Mouse (Mus musculus) heart, postnatal 10 days (tissue): ENCODE data around the gene Kcne1. TPM values are rescaled to one million over a fixed set of nuclear protein-coding genes. Genes with fewer than 3 reads are reported as not detected.

Experiments
- DNase-seq, 2 experiments: peaks; one replicate each; pipeline ENCODE4 v3.0.0; 2021
- intact Hi-C: fragments of 180-260 bp; cut with DNase I; formaldehyde crosslinking; loops from one replicate; pipeline ENCODE4 v1.15.1; 2025
- total RNA-seq, 2 experiments: library from RNA; stranded (reverse); gene quantifications; 2 replicates each; pipeline ENCODE4 v1.2.3; 2021

The Kcne1 gene
- total RNA-seq, 2 experiments from 2014 or later = 415 to 442 TPM

DNA sequence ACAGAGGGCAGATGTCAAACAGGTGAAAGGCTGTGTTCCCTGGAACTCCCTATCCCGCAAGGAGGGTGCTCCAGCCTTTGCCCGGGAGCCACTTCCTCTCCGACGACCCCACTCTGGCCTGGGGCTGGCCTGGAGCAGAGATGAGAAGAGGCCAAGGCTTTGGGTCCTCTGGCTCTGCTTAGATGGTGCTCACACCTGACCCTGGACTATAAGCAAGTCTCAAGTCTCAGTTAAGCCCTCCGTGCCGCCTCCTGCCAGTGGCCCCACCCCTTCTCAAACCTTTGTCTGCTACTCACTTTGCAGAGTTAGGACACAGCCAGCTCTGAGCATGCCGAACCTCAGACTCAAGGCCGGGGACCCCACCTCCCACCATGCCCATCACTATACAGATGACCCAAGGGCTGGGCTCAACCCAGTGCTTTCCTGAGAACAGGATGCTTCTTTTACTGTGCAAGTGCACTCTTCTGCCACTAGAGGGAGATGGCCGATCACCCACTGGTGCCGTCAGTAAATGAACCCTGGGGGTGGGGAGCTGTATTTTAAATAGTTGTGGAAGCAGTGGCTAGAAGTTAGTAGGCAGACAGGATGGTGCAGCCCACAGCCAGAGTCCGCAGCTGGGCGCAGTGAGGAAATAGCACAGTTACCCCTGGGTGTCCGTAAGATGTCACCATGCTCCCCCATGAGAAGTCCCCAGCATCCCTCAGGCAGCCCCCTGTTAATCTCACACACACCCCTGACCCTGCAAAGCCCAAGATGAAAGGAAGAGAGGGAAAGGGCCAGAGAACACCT, 45.1 kb downstream of the Kcne1 start:
- intact Hi-C loops = loop anchor here (1.0 kb wide), 2 partner anchors 22 to 143 kb away; no protein-coding TSS in a partner anchor
- DNase-seq = peak; percentile 57 to 70

DNA sequence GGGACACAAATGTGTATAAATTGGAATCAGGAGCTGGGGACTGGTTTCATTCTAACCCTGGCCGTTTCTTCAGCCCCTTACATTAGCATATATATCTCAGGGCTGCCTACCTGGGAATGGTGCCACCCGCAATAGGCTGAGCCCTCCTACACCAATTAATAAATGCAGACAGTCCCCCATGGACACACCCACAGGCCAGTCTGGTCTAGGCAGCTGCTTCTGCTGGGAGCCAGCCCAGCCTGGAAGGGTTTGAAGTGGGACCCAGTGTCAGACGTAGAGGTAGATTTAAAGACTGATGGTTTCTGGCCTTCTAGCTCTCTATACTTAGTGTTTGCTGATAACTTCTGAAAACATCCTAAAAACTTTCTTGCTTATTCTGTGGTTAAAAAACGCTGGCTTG, 50.1 kb downstream of the Kcne1 start:
- intact Hi-C loops = loop anchor here (10.0 kb wide), 1 partner anchor 614 kb away; no protein-coding TSS in a partner anchor
- DNase-seq = no peak

DNA sequence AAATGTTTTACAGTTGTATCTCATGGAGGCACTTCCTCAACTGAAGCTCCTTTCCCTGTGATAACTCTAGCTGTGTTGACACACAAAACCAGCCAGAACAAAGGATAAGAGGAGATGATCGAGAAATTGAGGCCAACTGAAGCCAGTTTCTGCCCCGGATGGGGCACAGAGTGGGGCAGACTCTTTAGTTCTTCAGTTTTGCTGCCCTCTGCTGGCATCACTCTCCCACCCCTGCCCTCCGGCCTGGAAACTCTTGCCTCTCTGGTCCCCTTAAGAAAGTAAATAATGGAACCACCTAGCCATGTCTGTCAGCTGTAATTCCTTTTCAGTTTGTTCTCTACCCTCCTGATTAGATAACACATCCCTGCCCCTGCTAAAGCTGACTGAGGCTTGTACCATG, 51.3 kb downstream of the Kcne1 start:
- intact Hi-C loops = loop anchor here (10.0 kb wide), 1 partner anchor 613 kb away; no protein-coding TSS in a partner anchor
- DNase-seq = no peak

GRCm38 (mm10) chr16:92305519-92305918, 53.7 kb downstream of the Kcne1 start:
- no peak for DNase-seq
- intact Hi-C loops = loop anchor here (10.0 kb wide), 1 partner anchor 611 kb away; no protein-coding TSS in a partner anchor

DNA sequence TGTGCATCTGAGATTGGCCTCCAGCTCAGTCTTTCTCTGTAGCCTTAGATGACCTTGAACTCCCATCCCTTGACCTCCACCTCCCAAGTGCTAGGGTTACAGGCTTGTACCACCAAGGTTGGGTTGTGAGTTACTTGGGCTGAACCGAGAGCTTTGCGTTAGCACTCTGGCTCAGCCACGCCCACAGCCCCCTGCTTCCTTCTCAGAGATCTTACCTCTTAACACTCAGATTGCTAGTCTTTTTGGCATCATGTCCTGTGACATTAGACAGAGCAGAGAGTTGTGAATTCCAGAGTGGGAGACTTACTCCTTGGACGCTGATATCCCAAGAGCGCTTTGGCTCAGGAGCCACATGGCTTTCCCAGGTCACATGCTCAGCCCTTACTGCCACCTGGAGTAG, 56.8 kb downstream of the Kcne1 start:
- intact Hi-C loops = loop anchor here (10.0 kb wide), 1 partner anchor 608 kb away; no protein-coding TSS in a partner anchor
- peak in 1 of 2 experiments; percentile 19 for DNase-seq

DNA sequence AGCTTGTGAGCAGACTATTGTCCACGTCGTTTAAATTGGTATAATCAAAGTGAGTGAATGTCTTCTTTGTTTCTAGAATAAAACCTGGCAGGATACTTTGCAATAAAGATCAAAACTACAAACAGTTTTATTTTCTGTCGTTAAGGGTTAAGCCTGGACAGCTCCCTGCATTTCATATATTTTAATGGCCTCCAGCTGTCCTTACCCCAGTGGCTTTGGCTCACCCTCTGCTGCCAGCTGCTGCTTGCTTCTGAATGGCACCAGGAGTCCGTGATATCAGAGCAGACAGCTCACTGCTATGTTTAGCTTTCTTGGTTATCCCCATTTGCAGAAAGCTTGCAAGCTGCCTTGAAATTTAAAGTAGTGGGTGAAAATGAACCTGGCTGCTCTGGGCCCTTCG, 57.3 kb downstream of the Kcne1 start:
- intact Hi-C loops = loop anchor here (10.0 kb wide), 1 partner anchor 607 kb away; no protein-coding TSS in a partner anchor

GRCm38 (mm10) chr16:92301412-92301806, 57.9 kb downstream of the Kcne1 start:
- intact Hi-C loops = loop anchor here (10.0 kb wide), 1 partner anchor 607 kb away; no protein-coding TSS in a partner anchor
- DNase-seq = peak in 1 of 2 experiments; percentile 55

More for the DNA sequence above, 57.3 kb downstream of the Kcne1 start:
- DNase-seq = peak; percentile 60 to 69

GRCm38 (mm10) chr16:92300649-92301411, 58.4 kb downstream of the Kcne1 start, which contains the start of gene Smim11:
Gene Smim11 (plus strand): TSS chr16:92301286.
- intact Hi-C loops = loop anchor here (10.0 kb wide), 1 partner anchor 606 kb away; no protein-coding TSS in a partner anchor
- DNase-seq = peak; percentile 97 to 98

Other genes with a start within 250 kb of the Kcne1 start
- gene Kcne2, start 67.1 kb downstream of the Kcne1 start, total RNA-seq = not detected
- gene Smim11, start 58.2 kb downstream of the Kcne1 start, total RNA-seq = 10 to 100 TPM; 48.9 to 54.0 TPM
- 1 to 10 TPM in 1 of 2 experiments, under 1 TPM in 1; 0.62 to 1.2 TPM for gene Fam243, start 38.0 kb downstream of the Kcne1 start, total RNA-seq
- gene Rcan1, start 111.4 kb upstream of the Kcne1 start, total RNA-seq = 10 to 100 TPM; 87.4 to 90.2 TPM
- gene Clic6, start 126.3 kb upstream of the Kcne1 start, total RNA-seq = under 1 TPM; 0.12 to 0.29 TPM